Mouse (Mus musculus) spleen, postnatal 36 days (tissue): Measurements from ENCODE around the gene Dusp16.

Experiments
- DNase-seq, 2 experiments: peaks; one replicate each; pipeline ENCODE4 v3.0.0; 2022; ENCODE audit warnings: low spot score in 2 of 2, mixed read lengths in 1 of 2

Gene Dusp16

DNA sequence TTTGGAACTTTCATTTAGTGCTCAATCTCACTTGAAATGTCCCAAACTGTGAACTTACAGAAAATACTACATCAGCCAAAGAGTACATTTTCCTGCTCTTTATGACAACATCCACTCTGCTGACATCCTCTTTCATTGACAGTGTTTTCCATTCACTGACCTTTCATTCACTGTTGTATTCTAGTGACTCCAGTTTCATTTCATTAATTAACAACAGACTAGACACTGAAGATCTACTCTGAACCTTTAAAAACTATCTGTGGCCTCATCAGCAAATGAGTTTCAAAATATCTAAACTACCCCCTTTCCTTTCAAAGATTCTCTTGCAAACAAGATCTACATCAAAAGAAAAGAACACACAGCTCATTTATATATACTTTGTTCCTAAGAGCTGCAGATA, 48.9 kb downstream of the Dusp16 start:
- no peak for DNase-seq

DNA sequence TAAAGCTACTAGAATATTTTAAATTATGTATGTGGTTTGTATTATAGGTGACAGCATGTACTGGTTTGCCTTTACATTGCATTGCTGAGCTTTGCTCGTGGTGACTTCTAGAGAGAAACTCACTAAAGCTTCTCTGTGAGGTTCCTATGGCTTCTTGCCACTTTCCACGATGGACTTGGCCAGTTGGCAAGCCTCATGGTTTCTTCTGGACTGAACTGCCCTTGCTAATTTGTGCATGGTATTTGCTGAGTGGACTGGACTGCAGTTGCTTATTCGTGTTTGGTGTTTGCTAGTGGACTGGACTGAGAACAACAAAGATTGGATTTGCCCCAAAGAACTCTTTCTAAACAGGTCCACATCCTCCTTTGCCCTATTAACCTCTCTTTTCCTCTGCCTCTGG, 55.6 kb downstream of the Dusp16 start:
- no peak for DNase-seq

DNA sequence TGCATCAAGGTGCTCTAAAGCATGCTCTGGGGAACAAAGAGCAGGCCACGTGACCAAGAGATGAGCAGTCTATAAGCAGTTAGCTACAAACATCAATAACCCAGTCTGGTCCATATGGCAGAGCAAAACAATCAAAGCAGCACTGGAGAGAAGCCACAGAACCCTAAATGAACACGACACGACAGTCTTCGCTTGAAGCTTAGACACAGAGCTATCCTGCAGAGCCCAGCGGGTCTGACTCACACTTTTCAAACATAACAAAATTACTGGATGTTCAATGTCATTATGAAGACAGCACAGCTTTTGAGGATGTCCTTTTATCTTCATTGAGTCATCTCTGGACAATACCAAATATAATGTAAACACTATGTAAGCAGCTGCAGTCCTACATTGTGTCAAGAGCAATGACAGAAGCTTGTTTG, 58.6 kb downstream of the Dusp16 start:
- DNase-seq: no peak

DNA sequence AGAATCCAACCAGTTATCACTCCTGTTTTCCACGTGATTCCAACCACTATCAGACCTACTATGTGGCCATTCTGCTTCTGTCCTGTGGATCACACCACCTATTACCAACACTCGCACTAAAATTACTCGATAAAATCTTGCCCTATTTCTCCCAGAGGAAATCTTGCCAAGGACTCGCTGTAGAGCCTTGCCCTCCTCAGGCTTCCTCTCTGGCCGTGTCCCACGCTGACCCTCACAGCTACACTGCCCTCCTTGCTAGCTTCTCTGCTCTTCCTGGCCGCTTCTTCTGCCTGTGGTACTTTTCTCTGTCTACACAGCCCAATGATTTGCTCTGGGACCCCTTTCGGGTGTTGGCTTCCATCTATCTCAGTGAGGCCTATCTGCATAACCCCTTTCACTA, 59.6 kb downstream of the Dusp16 start:
- DNase-seq: no peak

DNA sequence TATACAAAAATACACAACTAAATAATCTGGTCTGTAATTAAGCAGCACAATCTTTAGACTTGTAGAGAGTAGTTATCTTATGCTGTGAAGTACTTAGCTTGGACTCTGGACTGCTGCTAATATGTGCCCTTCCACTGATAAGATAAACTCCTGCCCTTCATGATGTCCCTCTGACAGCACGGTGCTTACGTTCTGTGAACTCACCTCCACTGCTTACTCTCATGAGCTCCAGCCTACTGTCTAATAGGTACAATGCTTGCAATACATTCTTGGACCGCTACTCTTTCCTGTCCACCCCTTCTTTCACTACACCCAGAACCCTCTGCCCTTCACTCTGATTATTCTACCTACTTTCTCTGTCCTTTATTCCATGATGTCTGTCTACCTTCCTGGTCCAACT, 61.4 kb downstream of the Dusp16 start:
- DNase-seq: no peak

DNA sequence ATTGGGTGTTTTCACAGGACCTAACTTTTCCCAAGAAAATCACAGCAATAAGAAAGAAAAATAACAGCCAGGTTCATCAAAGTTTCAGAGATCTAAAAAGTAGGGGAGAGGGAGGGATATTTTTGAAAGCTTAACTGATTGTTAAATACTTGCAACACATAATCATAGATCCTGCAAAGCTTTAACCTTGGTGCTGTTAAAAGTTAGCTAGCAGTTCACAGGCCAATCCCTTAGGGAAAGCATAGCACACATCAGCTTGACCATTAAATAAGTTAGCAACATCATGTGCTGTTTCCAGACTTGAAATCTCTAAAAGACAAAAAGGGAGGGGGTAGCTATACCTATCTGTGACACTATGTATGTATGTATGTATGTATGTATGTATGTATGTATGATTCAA, 67.0 kb downstream of the Dusp16 start:
- DNase-seq: no peak

DNA sequence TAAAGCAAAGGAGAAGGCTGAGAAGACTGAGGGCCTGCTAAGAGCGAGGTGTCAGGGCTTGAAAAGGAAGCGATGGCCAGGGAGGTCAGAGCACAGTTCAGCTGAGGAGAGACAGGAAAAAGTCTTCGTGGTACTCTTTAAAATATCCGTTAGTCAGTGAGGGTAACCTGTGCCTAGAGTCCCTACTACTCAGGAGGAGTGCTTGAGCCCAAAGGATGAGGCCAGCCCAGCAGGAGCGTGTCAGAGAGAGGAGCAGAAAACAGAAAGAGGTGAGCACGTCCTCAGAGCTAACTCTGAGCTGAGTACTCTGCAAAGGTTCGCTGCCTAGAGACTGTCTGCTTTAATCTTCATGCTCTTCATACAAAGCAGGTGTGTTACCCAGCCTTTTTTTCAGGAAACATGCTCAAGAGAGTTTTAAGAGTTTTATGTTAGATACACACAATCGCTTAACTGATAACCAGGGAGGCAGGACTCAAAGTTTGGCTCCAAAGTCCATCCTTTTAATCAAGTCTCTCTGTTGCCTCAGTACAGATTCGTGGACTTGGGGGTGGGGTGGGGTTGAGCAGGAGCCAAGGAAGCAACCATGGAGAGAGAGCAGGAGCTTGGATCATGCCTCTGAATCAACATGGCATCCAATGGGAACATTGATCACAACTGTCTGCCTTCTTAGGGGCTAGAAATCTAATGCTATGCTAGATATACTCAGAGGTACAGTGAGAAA, 68.4 kb downstream of the Dusp16 start:
- no peak for DNase-seq

DNA sequence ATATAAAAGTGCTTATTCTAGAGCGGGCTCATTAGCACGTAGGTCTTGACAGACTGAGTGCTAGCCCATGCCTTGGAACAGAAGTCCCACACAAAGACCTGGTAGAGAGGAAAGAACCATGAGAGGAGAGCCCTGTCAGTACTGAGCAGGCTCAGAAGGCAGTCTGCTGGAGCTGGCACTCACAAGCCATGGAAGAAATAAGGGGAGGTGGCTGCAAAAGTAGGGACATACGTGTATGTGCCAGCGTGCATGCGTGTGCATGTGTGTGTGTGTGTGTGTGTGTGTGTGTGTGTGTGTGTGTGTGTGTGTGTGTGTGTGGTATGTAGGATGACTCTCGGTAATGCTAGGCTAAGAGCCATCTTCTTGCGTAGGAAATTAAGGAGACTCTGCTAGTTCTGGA, 69.1 kb downstream of the Dusp16 start:
- DNase-seq: no peak

DNA sequence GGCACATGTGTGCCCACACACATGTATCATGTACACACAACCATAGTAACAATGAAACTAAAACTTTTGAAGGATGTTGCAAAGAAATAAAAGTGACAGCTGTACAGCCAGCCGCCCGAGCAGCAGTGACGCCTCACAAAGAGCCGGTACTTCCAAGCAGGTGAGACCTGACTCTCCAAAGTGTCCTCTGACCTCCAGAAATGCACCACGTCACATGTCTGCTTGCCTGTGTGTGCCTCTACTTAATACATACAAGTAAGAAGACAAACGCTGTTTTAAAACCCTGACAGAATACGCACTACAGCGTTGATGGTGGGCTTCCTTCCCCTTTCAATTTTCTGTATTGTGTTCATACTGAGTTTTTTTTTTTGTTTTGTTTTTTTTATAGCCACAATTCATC, 69.5 kb downstream of the Dusp16 start:
- no peak for DNase-seq

DNA sequence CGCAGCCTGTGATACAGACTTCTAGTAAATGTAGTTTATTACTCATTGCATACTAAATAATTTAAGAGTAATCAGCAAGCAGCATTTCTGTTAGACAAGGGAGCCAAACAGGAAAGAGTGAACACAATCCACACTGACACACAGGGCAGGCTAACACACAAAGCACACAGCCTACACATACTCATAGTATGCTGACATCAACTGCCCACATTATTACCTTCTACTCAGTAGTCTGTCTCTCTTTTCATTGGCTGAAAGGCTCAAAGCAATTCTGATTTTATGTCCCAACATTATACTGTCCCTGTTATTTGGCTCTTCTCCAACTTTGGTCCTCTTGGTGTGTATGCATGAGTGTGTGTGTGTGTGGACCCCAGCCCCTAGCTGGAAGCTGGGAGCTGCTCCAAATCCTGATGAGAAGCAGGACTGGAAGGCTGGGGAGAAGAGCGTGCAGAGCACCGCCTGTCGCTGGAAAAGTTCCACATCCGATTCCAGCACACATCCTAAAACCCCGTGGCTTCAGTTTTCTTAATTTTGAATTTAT, 70.6 kb downstream of the Dusp16 start:
- no peak for DNase-seq

DNA sequence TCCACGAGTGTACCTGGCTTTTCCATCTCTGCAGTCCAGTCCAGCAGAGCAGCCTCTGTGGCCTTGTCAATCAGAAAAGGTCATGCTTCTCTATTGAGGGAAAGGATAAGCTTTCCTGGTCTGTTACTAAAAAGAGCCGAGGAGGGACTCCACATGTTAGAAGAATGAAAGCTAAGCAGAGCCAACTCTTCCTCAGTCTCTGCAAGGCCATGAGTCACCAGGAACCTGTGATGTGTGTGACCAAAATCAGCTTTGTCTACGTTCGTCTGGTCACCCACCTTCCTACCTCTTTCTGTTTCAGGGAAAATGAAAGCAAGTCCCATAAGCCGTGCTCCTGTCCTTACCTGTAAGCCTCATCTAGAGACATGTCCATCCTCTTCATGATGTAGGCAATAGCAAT, 72.3 kb downstream of the Dusp16 start:
- no peak for DNase-seq

DNA sequence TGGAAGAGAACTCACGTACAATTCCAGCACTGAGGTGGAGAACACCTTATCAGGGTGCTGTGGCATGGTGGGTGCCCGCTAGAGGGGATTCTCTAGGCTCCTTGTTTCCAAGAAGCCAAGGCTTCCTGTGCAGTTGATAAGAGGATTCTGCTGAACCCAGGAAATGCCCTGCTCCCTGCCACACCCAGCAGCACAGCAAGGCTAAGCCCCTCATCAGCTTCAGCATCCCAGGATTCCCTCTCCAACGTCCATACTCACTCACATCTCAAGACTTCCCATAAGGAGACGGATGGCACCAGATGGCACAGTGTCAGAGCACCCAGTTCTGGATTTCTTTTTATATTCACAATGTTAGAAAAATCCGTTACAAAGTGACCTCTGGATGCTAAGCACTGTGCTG, 73.3 kb downstream of the Dusp16 start:
- DNase-seq: no peak

DNA sequence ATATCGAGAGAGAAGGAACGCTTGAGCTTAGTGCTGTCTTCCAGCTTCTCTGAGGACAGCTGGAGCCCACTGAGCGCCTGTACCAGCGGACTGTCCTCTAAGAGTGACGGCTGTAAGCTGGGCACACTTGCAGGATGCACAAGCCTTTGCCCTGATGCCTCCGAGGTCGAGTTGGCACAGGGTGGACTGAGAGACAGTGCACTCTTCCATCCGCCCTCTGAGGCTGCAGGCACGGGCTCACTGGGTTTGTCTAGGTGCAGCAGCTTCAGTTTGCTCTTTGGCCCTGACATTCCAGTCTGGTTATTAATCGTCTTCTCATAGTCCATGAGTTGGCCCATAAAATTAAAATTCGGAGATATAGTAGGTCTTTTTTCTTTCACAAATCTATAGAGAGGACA, 73.8 kb downstream of the Dusp16 start:
- no peak for DNase-seq

DNA sequence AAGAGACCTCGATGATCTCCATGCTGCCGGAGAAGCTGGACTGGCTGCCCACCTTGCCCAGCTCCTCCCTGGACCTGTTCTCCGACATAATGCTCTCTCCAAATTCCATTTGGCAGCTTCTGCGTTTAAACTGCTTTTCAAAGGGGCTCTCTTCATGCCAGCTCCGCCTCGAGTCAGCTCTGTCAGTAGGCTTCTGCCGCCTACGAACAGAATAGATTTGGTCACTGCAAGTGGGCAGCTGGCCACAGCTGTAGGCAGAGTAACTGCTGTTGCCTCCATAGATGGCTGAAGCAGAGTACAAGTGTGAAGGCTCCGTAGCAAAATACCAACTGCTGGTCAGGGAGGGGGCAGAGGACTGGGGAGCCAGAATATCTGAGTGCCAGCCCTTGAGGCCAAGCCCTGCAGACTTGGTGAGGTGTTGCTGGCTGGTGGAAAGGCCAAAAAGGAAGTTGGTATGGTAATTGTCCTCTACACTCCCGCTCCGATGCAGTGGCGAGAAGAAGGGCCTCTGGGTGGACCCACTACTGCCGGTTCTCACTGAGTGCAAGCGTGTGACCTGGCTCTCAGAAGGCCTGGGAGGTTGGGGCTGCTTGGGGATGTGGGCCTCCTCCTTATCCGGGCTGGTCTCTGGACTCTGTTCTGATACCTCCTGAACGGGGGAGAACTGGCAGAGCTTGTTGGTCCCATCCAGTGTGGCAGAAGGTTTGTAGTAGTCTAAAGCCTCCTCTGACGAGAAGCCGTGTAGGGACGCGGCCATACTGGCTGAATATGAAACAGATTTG, 74.3 kb downstream of the Dusp16 start:
- no peak for DNase-seq

DNA sequence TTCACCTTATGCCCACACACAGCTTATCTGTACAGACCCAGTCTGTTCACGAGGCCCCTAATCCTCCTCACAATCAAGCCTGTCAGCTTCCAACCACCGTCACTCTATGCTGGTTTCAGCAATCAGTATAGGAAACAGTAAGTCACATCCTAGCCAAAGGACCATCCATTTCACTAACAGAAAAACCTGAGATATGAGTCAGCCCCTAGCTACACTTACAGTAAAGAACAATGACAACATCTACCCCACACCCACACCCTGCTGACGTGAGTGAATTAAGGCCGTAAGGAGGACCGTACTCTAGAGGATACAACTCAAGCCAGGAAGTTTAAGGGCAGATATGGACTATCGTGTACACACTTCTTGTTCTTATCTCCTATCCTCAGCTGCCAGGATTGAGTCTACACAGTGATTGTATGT, 76.2 kb downstream of the Dusp16 start:
- DNase-seq: no peak

DNA sequence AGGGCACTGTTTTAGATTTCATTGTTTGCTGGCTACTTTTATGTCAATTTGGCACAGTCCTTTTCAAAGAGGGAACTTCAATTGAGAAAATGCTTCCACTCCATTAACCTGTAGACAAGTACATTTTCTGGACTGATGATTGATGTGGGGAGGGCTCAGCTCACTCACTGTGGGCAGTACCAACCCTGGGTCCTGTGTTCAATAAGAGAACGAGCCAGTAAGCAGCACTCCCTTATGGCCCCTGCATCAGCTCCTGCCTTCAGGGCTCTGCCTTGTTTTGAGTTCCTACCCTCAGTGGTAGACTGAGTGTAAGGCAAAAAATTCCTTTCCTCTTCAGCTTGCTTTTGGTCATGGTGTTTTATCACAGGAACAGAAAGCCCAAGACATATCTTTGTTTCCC, 78.5 kb downstream of the Dusp16 start:
- no peak for DNase-seq

DNA sequence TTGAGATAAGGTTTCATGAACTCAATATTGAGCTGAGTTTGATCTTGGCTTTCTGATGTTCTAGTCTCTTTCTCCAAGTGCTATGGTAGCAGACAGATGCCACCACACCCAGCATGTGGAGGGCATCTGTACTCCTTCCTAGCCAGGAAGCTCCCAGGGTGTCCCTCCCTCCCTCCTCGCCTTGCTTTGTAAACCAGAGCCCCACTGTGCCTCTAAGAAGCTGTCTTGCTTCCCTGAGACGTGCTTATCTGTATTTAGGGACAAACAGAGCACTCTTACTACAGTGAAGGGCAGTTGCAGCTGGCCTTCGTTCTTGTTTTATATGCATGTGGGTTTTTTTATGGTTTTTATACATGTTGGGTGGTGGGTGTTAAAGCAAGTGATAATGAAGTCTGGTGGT, 79.1 kb downstream of the Dusp16 start:
- no peak for DNase-seq

DNA sequence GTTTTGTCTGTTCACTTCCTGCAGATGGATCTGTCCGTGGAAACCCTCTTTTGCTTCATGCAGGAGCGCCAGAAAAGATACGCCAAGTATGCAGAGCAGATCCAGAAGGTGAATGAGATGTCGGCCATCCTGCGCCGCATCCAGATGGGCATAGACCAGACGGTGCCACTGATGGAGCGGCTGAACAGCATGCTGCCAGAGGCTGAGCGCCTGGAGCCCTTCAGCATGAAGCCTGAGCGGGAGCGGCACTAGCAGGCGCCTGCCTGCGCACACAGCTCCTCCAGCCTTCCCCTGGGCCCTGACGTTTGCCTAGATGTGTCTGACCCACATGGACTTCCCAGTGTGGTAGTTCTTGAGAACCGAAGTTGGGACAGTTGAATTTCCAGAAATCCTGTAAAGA, 82.4 kb downstream of the Dusp16 start:
- DNase-seq: no peak

DNA sequence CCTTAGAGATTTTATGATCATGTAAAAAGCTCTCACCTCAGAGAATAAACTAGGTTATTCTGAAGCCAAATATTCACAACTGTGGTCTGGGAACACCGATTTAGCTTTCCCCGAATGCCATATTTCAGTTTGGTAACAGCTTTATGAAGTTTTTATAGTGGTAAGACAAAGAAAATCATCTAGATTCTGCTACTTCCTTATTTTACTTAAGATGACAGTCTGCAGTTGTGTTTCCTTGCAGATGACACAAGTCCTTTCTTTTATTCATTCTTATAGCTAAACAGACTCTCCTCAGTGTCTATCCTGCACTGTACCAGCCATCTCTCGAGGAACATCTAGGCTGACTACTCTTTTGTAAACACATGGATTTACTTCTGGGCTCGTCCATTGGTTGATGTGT, 86.0 kb downstream of the Dusp16 start:
- DNase-seq: no peak

DNA sequence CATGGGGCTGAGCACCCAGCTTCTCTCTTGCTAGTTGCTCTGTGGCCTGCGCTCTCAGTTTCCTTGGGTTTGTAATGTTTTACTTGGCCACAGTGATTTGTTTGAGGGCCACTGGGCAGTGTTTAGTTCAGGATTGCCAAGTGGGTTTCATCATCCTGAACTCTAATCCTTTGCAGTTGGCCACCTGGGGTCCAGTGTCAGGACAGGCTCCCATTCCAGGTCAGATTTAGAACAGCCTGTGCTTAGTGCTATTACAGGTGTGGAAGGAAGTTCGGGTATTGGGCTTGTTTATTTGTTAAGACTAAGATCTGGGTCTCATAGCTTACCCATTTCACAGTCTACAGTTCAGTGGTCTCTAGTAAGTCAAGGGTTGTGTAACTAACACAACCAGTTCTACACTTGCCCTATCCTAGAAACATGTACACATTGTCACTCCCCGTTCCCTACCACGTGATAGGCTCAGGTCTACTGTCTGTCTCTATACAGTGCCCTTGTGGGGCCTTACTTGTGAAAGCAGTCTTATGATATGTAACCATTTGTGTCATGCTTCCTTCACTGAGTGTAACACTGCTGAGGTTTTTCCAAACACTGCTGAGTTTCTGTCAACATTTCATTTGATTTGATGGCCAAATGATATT, 89.3 kb downstream of the Dusp16 start:
- DNase-seq: no peak

DNA sequence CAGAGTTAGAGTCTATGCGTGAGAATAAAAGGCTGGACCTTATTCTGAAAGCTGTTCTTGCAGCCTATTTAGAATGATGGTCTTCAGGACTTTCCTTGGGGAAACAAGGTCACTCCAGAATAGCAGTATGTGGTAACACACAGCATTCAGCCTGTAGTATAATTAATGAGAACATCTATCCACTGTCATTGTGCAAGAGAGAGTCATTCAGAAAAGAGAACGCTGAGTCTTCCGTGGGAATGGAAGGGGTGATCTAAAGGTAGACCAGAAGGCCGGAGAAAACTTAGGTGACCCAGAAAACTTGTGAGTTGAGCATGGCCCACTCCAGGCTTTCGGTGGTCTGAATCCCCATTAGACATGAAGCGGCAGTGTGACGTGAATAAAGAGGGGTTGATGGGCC, 90.2 kb downstream of the Dusp16 start:
- DNase-seq: no peak

DNA sequence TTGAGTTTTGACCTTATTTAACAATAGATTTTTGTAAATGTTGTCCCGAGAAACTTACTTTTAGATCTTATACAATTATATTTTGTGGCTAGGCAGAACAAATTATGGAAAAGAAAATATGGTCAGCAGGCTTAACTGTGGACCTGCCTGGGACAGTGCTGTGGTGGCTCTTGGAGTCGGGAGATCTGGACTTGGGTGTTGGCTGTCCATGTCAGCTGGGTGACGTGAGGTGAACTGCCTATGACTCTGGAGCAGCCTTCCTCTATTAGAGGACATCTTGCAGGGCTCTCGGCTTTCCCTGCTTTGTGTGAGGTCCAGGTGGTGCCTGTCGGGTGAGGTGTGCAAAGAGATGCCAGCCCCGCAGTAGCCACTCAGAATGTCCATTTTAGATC, 91.2 kb downstream of the Dusp16 start:
- no peak for DNase-seq
